Mouse (Mus musculus) 3134 (cell line): ENCODE measurements around the gene Micu1.

Source experiments
- DNase-seq: peaks from one replicate; pipeline ENCODE4 v3.0.0-alpha.2; 2011; ENCODE audit warnings: low spot score; ENCODE audit not compliant: insufficient read length; ENCODE audit errors: extremely low read depth

Gene Micu1

GRCm38 (mm10) chr10:59800826-59801501, 98.7 kb downstream of the Micu1 start:
- no peak for DNase-seq

- no peak for DNase-seq
Observed at GRCm38 (mm10) chr10:59808677-59809076, 106.4 kb downstream of the Micu1 start.

- DNase-seq = no peak
Observed at GRCm38 (mm10) chr10:59809991-59810574, 107.8 kb downstream of the Micu1 start.

GRCm38 (mm10) chr10:59812939-59813338, 110.7 kb downstream of the Micu1 start:
- no peak for DNase-seq

- no peak for DNase-seq
Observed at GRCm38 (mm10) chr10:59813759-59814158, 111.5 kb downstream of the Micu1 start.

- no peak for DNase-seq
Observed at GRCm38 (mm10) chr10:59814505-59815155, 112.4 kb downstream of the Micu1 start.

GRCm38 (mm10) chr10:59816569-59816968, 114.3 kb downstream of the Micu1 start:
- no peak for DNase-seq

- DNase-seq = no peak
Observed at GRCm38 (mm10) chr10:59817528-59817927, 115.3 kb downstream of the Micu1 start.

- no peak for DNase-seq
Observed at GRCm38 (mm10) chr10:59817991-59818390, 115.7 kb downstream of the Micu1 start.

GRCm38 (mm10) chr10:59819146-59819545, 116.9 kb downstream of the Micu1 start:
- DNase-seq = no peak

- no peak for DNase-seq
Observed at GRCm38 (mm10) chr10:59820886-59821285, 118.6 kb downstream of the Micu1 start.

GRCm38 (mm10) chr10:59821334-59822066, 119.2 kb downstream of the Micu1 start:
- DNase-seq = no peak

GRCm38 (mm10) chr10:59822857-59823256, 120.6 kb downstream of the Micu1 start:
- no peak for DNase-seq

- peak; percentile 80 for DNase-seq
Observed at GRCm38 (mm10) chr10:59825137-59825812, 123.0 kb downstream of the Micu1 start.

GRCm38 (mm10) chr10:59829886-59830285, 127.6 kb downstream of the Micu1 start:
- DNase-seq = no peak

GRCm38 (mm10) chr10:59831950-59832349, 129.7 kb downstream of the Micu1 start:
- DNase-seq = no peak

GRCm38 (mm10) chr10:59835301-59836155, 133.3 kb downstream of the Micu1 start:
- DNase-seq = no peak

GRCm38 (mm10) chr10:59837490-59837889, 135.2 kb downstream of the Micu1 start:
- no peak for DNase-seq

GRCm38 (mm10) chr10:59841434-59841833, 139.2 kb downstream of the Micu1 start:
- DNase-seq = no peak

- DNase-seq = no peak
Observed at GRCm38 (mm10) chr10:59843125-59843524, 140.8 kb downstream of the Micu1 start.
